Mouse (Mus musculus): ENCODE results near the gene Arhgap10. TPM values are rescaled to one million over a fixed set of nuclear protein-coding genes. Genes with fewer than 3 reads are reported as not detected.
A peak's percentile ranks its signal among the peaks of the same experiment; 100 is the strongest.

The Arhgap10 gene
- total and polyA plus RNA-seq, 2 experiments from 2014 or later: 3.3 to 4.5 TPM

DNA sequence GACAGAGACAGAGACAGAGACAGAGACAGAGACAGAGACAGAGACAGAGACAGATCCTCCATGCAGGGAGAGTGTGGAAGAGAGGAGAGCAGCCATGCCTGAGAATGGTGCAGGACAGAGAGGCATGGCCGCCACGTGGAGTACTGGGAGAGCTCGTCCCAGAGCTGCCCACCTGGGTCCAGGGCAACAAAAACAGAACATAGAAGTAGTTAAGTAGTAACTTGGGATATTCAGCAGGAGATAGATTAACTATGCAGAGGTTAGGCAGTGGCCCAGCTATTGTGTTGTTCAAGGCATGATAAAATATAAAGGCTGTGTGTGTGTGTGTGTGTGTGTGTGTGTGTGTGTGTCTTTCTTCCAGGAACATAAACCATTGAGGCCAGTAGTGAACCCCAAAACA lies 72.1 kb downstream of the Arhgap10 start:
- H3K27me3 ChIP-seq (ENCODE audit: insufficient read depth, low read length): no peaks in the 10 kb centered on the region

DNA sequence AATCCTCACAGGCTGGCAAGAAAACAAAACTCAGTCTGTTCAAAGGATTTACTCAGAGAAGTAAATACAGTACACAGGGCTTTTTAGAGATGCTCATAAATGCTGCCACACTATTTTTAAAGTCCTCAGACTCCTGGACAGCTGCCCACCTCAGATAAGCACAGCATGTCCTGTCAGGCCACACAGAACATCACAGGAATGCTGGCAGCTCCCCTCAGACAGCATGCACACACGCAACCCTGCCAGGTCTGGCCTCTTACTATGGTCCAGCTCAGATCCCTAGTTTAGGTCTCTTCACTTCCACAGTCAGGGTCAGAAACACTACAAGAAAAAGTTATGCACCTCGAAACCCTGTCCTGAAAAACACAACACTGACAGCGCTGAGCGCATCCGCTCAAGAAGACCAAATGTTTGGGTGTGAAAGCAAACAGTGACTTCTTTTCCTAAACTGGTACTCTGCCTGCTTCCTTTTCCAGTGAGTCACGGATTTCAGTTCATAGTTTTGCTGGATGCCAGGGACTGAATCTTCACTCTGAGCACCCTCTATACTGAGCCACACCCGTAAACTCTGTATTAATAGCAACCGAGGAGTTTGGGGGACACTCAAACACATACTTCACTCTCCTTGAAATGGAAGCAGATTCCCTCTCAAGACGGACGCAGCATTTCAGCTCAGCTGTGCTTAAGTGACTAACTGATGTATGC lies 73.4 kb downstream of the Arhgap10 start:
- no peaks in the 10 kb centered on the region for H3K36me3 ChIP-seq (ENCODE audit: insufficient read depth)
- TF ChIP-seq CTCF (IDR thresholded peaks at IDR 0.05; ENCODE audit: low read depth): no peak
- 79% methylated on average over 10 of the region's 10 CpGs for WGBS
- no peaks in the 10 kb centered on the region for H3K4me1 ChIP-seq (ENCODE audit: insufficient read depth)
- no peak overlapping the region for H3K27ac ChIP-seq (ENCODE audit: low read depth, low read length)
- DNase-seq: no peak
- H3K9me3 ChIP-seq (ENCODE audit: low read length): no peaks in the 10 kb centered on the region
- H3K4me2 ChIP-seq (ENCODE audit: low read depth): no peak overlapping the region
- no peak overlapping the region for H3K4me3 ChIP-seq (ENCODE audit: low read depth, low read length)
- ATAC-seq: no peak
- H3K27me3 ChIP-seq (ENCODE audit: insufficient read depth, low read length): no peaks in the 10 kb centered on the region
- no peak overlapping the region for H3K9ac ChIP-seq

More for the DNA sequence above, 72.1 kb downstream of the Arhgap10 start:
- no peak for DNase-seq
- Histone ChIP-seq H3K36me3 (ENCODE audit: insufficient read depth) (no peaks in the 10 kb centered on the region), H3K4me1 (ENCODE audit: insufficient read depth) (no peaks in the 10 kb centered on the region), H3K9ac (no peak overlapping the region), H3K27ac (ENCODE audit: low read depth, low read length) (no peak overlapping the region), H3K4me3 (ENCODE audit: low read depth, low read length) (no peak overlapping the region), H3K9me3 (ENCODE audit: low read length) (0 out of 2 replicates have a peak, but pooled peaks cover 4% of the 10 kb centered on the region), H3K4me2 (ENCODE audit: low read depth) (no peak overlapping the region)
- WGBS: 68% methylated on average over 3 of the region's 3 CpGs
- no peak for TF ChIP-seq CTCF (IDR thresholded peaks at IDR 0.05; ENCODE audit: low read depth)
- no peak for ATAC-seq

DNA sequence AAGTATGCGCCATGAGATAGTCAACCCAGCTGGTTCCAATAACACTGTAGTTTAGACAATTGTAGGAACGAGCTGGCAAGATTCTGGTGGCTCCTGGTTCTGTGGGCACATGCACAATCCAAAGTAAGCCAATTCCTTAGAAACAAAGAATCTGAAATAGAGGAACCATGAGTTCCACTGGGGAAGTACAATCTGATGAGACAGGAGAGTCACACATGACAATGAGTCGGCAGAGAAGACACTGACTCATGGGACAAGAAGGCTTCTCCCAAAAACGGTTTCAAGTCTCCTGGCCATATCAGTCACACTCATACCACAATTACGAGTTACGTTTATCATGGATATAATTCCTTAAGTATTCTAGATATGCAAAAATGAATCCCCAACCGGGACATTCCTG lies 75.3 kb downstream of the Arhgap10 start:
- TF ChIP-seq CTCF (IDR thresholded peaks at IDR 0.05; ENCODE audit: low read depth): no peak
- DNase-seq (no peak), ATAC-seq (no peak)
- Histone ChIP-seq H3K27me3 (ENCODE audit: insufficient read depth, low read length) (no peaks in the 10 kb centered on the region), H3K9me3 (ENCODE audit: low read length) (no peaks in the 10 kb centered on the region), H3K4me2 (ENCODE audit: low read depth) (no peak overlapping the region), H3K27ac (ENCODE audit: low read depth, low read length) (no peak overlapping the region), H3K4me3 (ENCODE audit: low read depth, low read length) (no peak overlapping the region), H3K36me3 (ENCODE audit: insufficient read depth) (no peaks in the 10 kb centered on the region), H3K4me1 (ENCODE audit: insufficient read depth) (no peaks in the 10 kb centered on the region), H3K9ac (no peak overlapping the region)
- WGBS: 90% methylated on average over 7 of the region's 7 CpGs

DNA sequence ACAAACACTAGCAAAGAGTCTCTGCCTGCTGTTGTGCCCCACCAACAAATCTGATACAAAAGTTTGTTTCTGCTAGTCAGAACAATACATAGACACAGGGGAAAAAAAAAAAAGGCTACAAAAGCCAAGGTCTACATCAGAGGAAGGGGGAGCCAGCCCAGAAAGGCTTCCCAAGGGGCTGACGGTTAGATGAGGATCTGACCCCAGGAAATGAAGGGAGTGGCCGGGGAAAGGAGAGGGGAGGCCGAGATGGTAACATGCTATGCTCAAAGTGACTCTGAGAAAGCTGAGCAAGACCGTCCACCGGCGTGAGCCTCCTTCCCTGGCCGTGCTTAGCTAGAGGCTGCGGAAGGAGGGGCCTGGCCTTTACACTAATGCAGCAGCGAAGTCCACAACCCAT lies 76.8 kb downstream of the Arhgap10 start:
- no peak overlapping the region for H3K27ac ChIP-seq (ENCODE audit: low read depth, low read length)
- DNase-seq: no peak
- no peak for TF ChIP-seq CTCF (IDR thresholded peaks at IDR 0.05; ENCODE audit: low read depth)
- no peaks in the 10 kb centered on the region for H3K4me1 ChIP-seq (ENCODE audit: insufficient read depth)
- no peak overlapping the region for H3K9ac ChIP-seq
- H3K4me3 ChIP-seq (ENCODE audit: low read depth, low read length): no peak overlapping the region
- 81% methylated on average over 9 of the region's 9 CpGs for WGBS
- no peaks in the 10 kb centered on the region for H3K36me3 ChIP-seq (ENCODE audit: insufficient read depth)
- H3K27me3 ChIP-seq (ENCODE audit: insufficient read depth, low read length): no peaks in the 10 kb centered on the region
- no peaks in the 10 kb centered on the region for H3K9me3 ChIP-seq (ENCODE audit: low read length)
- ATAC-seq: no peak
- H3K4me2 ChIP-seq (ENCODE audit: low read depth): no peak overlapping the region

DNA sequence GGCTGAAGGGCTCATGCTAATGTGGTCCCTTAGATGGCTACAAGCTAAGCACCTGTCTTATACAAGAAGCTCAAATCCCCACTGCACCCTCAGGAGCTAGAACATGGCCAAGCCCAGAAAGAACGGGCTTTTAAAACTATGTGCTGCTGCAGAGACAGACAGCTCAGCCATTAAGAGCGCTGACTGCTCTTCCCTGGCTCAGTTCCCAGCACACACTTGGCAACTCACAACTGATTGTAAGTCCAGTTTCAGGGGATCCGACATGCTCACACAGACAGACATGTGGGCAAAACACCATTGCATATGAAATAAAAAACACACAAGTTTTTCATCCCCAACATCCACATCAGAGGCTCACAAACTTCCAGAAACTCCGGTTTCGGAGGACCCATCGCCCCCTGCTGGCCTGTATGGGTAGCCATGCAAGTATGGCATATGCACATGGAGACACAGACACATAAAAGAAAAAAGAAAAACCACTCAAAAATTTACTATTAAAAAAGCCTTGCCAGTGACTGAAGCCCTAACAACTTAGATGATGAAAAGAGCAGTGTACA lies 77.4 kb downstream of the Arhgap10 start:
- Histone ChIP-seq H3K9ac (no peak overlapping the region), H3K27ac (ENCODE audit: low read depth, low read length) (no peak overlapping the region), H3K4me1 (ENCODE audit: insufficient read depth) (no peaks in the 10 kb centered on the region), H3K4me2 (ENCODE audit: low read depth) (no peak overlapping the region), H3K36me3 (ENCODE audit: insufficient read depth) (no peaks in the 10 kb centered on the region), H3K9me3 (ENCODE audit: low read length) (no peaks in the 10 kb centered on the region), H3K27me3 (ENCODE audit: insufficient read depth, low read length) (no peaks in the 10 kb centered on the region), H3K4me3 (ENCODE audit: low read depth, low read length) (no peak overlapping the region)
- TF ChIP-seq CTCF (IDR thresholded peaks at IDR 0.05; ENCODE audit: low read depth): peak; percentile 41; the same call in 1 of the 2 replicates
- WGBS: 78% methylated on average over 6 of the region's 6 CpGs
- no peak for ATAC-seq
- DNase-seq: no peak

DNA sequence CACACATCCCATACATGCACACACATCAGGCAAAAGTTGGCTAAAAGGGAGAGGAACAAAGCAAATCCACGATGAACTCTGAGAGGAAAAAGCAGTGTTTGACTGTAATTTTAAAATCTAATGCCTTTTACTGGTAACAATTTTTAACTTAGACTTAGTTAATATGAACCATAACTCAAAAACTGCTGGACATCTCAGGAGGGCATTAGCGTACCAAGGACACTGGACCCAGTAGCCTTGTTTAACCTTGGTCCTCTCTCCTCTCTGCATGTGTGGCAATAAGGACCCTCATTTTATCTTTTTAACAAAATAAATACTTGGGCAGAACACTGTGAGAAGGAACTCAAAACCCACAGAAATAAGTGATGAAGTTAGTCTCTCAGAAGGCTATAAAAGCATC lies 78.1 kb downstream of the Arhgap10 start:
- Histone ChIP-seq H3K27me3 (ENCODE audit: insufficient read depth, low read length) (no peaks in the 10 kb centered on the region), H3K4me3 (ENCODE audit: low read depth, low read length) (no peak overlapping the region), H3K36me3 (ENCODE audit: insufficient read depth) (no peaks in the 10 kb centered on the region), H3K4me1 (ENCODE audit: insufficient read depth) (no peaks in the 10 kb centered on the region), H3K4me2 (ENCODE audit: low read depth) (no peak overlapping the region), H3K9ac (no peak overlapping the region), H3K9me3 (ENCODE audit: low read length) (no peaks in the 10 kb centered on the region), H3K27ac (ENCODE audit: low read depth, low read length) (no peak overlapping the region)
- DNase-seq (no peak), ATAC-seq (no peak)
- no peak for TF ChIP-seq CTCF (IDR thresholded peaks at IDR 0.05; ENCODE audit: low read depth)
- 98% methylated on average over 2 of the region's 2 CpGs for WGBS

DNA sequence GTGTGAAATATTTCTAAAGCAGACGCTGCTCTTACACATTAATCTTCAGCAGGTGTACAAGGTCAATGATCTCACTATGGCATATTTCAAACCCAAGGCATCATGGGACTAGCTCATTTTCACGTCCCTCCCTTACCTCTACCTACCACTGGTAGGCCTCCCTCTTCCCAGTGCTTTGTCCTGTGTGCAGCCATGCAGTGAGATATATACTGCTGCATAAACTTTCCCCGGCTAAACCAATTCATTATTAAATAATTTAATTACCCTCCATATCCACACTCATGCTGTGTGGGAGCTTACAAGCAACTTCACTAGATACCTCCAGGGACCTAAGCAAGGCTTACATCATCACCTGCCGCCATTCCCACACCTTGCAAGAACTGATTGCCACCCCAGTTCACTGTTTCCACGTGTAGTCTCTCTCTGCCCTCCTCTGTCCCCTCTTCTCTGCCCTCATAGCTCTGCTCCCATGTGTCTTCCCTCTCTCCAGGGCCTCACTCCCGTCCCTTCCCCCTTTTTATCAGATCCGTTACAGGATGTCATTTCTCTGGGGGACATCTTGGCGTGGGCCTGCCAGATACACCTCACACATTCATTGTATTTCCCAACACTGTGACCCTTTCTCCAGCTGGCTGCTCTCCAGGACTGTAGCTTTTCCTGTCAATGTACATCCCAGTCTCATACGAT lies 79.8 kb downstream of the Arhgap10 start:
- Histone ChIP-seq H3K4me1 (ENCODE audit: insufficient read depth) (no peaks in the 10 kb centered on the region), H3K36me3 (ENCODE audit: insufficient read depth) (no peaks in the 10 kb centered on the region), H3K4me3 (ENCODE audit: low read depth, low read length) (no peak overlapping the region), H3K9ac (no peak overlapping the region), H3K9me3 (ENCODE audit: low read length) (no peaks in the 10 kb centered on the region), H3K4me2 (ENCODE audit: low read depth) (no peak overlapping the region), H3K27ac (ENCODE audit: low read depth, low read length) (no peak overlapping the region), H3K27me3 (ENCODE audit: insufficient read depth, low read length) (no peaks in the 10 kb centered on the region)
- DNase-seq: no peak
- TF ChIP-seq CTCF (IDR thresholded peaks at IDR 0.05; ENCODE audit: low read depth): no peak
- WGBS: 58% methylated on average over 9 of the region's 9 CpGs
- ATAC-seq: no peak

Data from forebrain, postnatal 0 days (tissue).